Mouse (Mus musculus) G1E (cell line): ENCODE data around the gene Fpgs.

Experiments
- CTCF ChIP-seq: IDR thresholded peaks from 2 replicates; pipeline ENCODE4 v1.5.1; 2012; ENCODE audit warnings: low read depth, low read length, inconsistent platforms, mixed read lengths
- POLR2AphosphoS5 ChIP-seq: IDR thresholded peaks from 2 replicates; pipeline ENCODE4 v1.6.1; 2012; ENCODE audit warnings: low read depth, low read length, inconsistent platforms; ENCODE audit not compliant: insufficient replicate concordance

DNA sequence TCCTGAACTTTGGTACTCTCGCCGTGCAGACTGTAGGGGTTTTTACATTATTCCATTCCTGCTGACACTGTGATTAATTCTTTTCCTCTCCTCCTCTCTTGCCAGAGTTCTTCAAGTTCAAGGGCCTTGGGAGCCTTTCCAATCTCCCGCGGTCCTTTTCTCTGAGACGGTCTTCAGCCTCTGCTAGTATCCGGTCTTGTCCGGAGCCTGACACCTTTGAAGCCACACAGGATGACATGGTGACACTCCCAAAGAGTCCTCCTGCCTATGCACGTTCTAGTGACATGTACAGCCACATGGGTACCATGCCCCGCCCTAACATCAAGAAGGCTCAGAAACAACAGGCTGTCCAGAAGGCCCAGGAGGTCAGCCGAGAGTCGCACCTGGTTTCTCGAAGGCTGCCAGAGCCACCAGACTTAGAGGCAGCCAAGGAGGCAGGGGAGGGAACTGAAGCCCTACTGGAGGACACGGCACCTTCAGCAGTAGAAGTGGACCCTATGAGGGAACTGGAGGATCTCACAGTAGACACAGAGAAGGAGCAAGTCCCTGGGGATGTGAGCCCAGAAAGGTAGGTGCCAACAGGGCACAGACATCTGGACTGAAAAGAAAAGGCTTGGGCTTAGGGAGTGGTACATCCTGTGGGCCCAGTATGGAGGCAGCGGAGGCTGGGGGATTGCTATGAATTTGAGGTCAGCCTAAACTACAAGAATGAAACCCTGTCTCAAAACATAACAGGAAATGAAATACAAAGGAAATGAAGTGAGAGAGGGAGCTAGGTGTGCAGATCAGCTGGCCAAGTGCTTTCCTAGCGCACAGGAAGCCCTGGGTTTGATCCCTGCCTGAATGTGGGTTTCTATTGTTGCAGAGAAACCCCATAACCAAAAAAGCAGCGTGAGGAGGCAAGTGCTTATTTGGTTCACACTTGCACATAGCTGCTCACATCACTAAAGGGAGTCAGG lies 21.2 kb upstream of the Fpgs start:
- TF ChIP-seq CTCF (no peak), POLR2AphosphoS5 (no peak)
